Comparison of ENCODE assay signal across 9 mouse cellular contexts in genomic region chr4:139381452-139381845, GRCm38 (mm10). TPM values are rescaled to one million over a fixed set of nuclear protein-coding genes. Genes with fewer than 3 reads are reported as not detected.
DNase-seq lines count a peak whose midpoint lies in the region; ATAC-seq and TF ChIP-seq lines count a peak whose summit lies in the region.
"Had no signal": no experiment of that assay in that cellular context is flagged by ENCODE, and none has a peak within 500 bp of the region (broad histone marks: within the 10 kb centered on the region; RNA-seq: fewer than 3 reads in every experiment).

No protein-coding gene starts in this region.

- H3K4me2 ChIP-seq in lung, embryonic 14.5 days = peak overlapping the region; percentile 81
- peak overlapping the region; percentile 94 for H3K4me2 ChIP-seq in embryonic facial prominence, embryonic 14.5 days (ENCODE audit: low read depth, low read length)
- H3K4me2 ChIP-seq in limb, embryonic 12.5 days = peak overlapping the region; percentile 94
- peak overlapping the region; percentile 88 for H3K4me2 ChIP-seq in stomach, embryonic 14.5 days (replicated peaks; ENCODE audit: low read depth, low read length)

- H3K4me1 ChIP-seq in lung, embryonic 14.5 days (ENCODE audit: insufficient read depth) = peaks cover 14% of the 10 kb centered on the region
- H3K4me1 ChIP-seq in embryonic facial prominence, embryonic 14.5 days (ENCODE audit: control insufficient read depth, insufficient read depth, low read length) = peaks cover 12% of the 10 kb centered on the region; the same call in 1 of the 2 replicates
- peaks cover 15% of the 10 kb centered on the region for H3K4me1 ChIP-seq in limb, embryonic 12.5 days (replicated peaks)
- H3K4me1 ChIP-seq in stomach, embryonic 14.5 days (ENCODE audit: control insufficient read depth, insufficient read depth, low read length) = peaks cover 20% of the 10 kb centered on the region

- ATAC-seq in lung, embryonic 14.5 days (ENCODE audit: insufficient read depth) = no peak
- ATAC-seq in embryonic facial prominence, embryonic 14.5 days (ENCODE audit: low read depth) = no peak
- no peak for ATAC-seq in limb, embryonic 12.5 days (ENCODE audit: insufficient number of reproducible peaks, insufficient read depth, low FRiP score, low TSS enrichment, low read depth)
- ATAC-seq in stomach, embryonic 14.5 days (ENCODE audit: insufficient number of reproducible peaks, insufficient read depth, low FRiP score, low read depth) = no peak

- H3K36me3 ChIP-seq in lung, embryonic 14.5 days (ENCODE audit: insufficient read depth) = peaks cover 19% of the 10 kb centered on the region
- peaks cover 9% of the 10 kb centered on the region for H3K36me3 ChIP-seq in embryonic facial prominence, embryonic 14.5 days (ENCODE audit: control insufficient read depth, insufficient read depth, low read length)
- H3K36me3 ChIP-seq in limb, embryonic 12.5 days = peaks cover 22% of the 10 kb centered on the region
- H3K36me3 ChIP-seq in stomach, embryonic 14.5 days (ENCODE audit: control insufficient read depth, insufficient read depth, low read length) = peaks cover 5% of the 10 kb centered on the region

- DNase-seq in lung, embryonic 14.5 days = no peak
- no peak for DNase-seq in lung, postnatal 14 days
- no peak for DNase-seq in embryonic facial prominence, embryonic 14.5 days (ENCODE audit: low spot score)
- no peak for DNase-seq in layer of hippocampus, adult 9-11 months
- no peak for DNase-seq in urinary bladder, postnatal 4 days (ENCODE audit: low spot score in 2 of 2)
- DNase-seq in ovary, postnatal 36 days (ENCODE audit: low spot score) = no peak
- DNase-seq: adrenal gland, postnatal 10 days had no signal

- WGBS in lung, embryonic 14.5 days = 42% methylated on average over 4 of the region's 4 CpGs
- 46% methylated on average over 4 of the region's 4 CpGs for whole genome bisulfite sequencing in embryonic facial prominence, embryonic 14.5 days
- WGBS in limb, embryonic 12.5 days = 53% methylated on average over 4 of the region's 4 CpGs
- 38% methylated on average over 4 of the region's 4 CpGs for WGBS in stomach, embryonic 14.5 days

- H3K27ac ChIP-seq in lung, embryonic 14.5 days (ENCODE audit: low read depth) = no peak overlapping the region
- no peak overlapping the region for H3K27ac ChIP-seq in embryonic facial prominence, embryonic 14.5 days (replicated peaks; ENCODE audit: low read depth, low read length)
- no peak overlapping the region for H3K27ac ChIP-seq in limb, embryonic 12.5 days
- H3K27ac ChIP-seq in stomach, embryonic 14.5 days (ENCODE audit: low read length) = no peak overlapping the region

- no peak for TF ChIP-seq CTCF in lung, embryonic 14.5 days (IDR thresholded peaks at IDR 0.05; ENCODE audit: low read depth)

- no peaks in the 10 kb centered on the region for H3K9me3 ChIP-seq in lung, embryonic 14.5 days (ENCODE audit: low read depth, low read length)
- no peaks in the 10 kb centered on the region for H3K9me3 ChIP-seq in embryonic facial prominence, embryonic 14.5 days (ENCODE audit: control insufficient read depth, low read length)
- H3K9me3 ChIP-seq in limb, embryonic 12.5 days = no peaks in the 10 kb centered on the region
- no peaks in the 10 kb centered on the region for H3K9me3 ChIP-seq in stomach, embryonic 14.5 days (ENCODE audit: control insufficient read depth, low read depth, low read length)

- H3K4me3 ChIP-seq in lung, embryonic 14.5 days (ENCODE audit: low read depth, low read length) = peak overlapping the region; percentile 85
- H3K4me3 ChIP-seq in embryonic facial prominence, embryonic 14.5 days (ENCODE audit: low read depth, low read length) = peak overlapping the region; percentile 91
- H3K4me3 ChIP-seq in limb, embryonic 12.5 days (replicated peaks) = peak overlapping the region; percentile 75
- peak overlapping the region; percentile 87 for H3K4me3 ChIP-seq in stomach, embryonic 14.5 days (ENCODE audit: low read depth, low read length)

- H3K9ac ChIP-seq in lung, embryonic 14.5 days = peak overlapping the region; percentile 68
- peak overlapping the region; percentile 90 for H3K9ac ChIP-seq in embryonic facial prominence, embryonic 14.5 days (ENCODE audit: low read depth, low read length)
- peak overlapping the region; percentile 87 for H3K9ac ChIP-seq in limb, embryonic 12.5 days (replicated peaks)
- peak overlapping the region; percentile 83 for H3K9ac ChIP-seq in stomach, embryonic 14.5 days (replicated peaks; ENCODE audit: low read depth, low read length)

- no peaks in the 10 kb centered on the region for H3K27me3 ChIP-seq in lung, embryonic 14.5 days (ENCODE audit: insufficient read depth, low read length)
- no peaks in the 10 kb centered on the region for H3K27me3 ChIP-seq in embryonic facial prominence, embryonic 14.5 days (replicated peaks; ENCODE audit: control insufficient read depth, insufficient read depth, low read length)
- no peaks in the 10 kb centered on the region for H3K27me3 ChIP-seq in limb, embryonic 12.5 days
- no peaks in the 10 kb centered on the region for H3K27me3 ChIP-seq in stomach, embryonic 14.5 days (ENCODE audit: control insufficient read depth, insufficient read depth, low read length)

RNA-seq across cellular contexts. Expression of gene Ubr4, which starts 29.0 kb away (rescaled TPM):
- polyA plus RNA-seq in lung, embryonic 14.5 days (2014; fragmentation: Nextera tagmentation; extraction: Ambion mirVana) = 82.2 and 84.5 TPM in 2 replicates
- polyA plus RNA-seq in embryonic facial prominence, embryonic 14.5 days (2014; fragmentation: Nextera tagmentation; extraction: Ambion mirVana) = 72.4 and 77.5 TPM in 2 replicates
- polyA plus RNA-seq in limb, embryonic 12.5 days (2016; fragmentation: Nextera tagmentation; extraction: Ambion mirVana) = 68.6 and 70.6 TPM in 2 replicates
- 86.6 and 88.1 TPM in 2 replicates for polyA plus RNA-seq in stomach, embryonic 14.5 days (2014; fragmentation: Nextera tagmentation; extraction: Ambion mirVana)

RNA-seq across cellular contexts. Expression of gene Emc1, which starts 29.1 kb away (rescaled TPM):
- 28.7 and 31.0 TPM in 2 replicates for polyA plus RNA-seq in lung, embryonic 14.5 days (2014; fragmentation: Nextera tagmentation; extraction: Ambion mirVana)
- 14.1 and 15.3 TPM in 2 replicates for polyA plus RNA-seq in embryonic facial prominence, embryonic 14.5 days (2014; fragmentation: Nextera tagmentation; extraction: Ambion mirVana)
- polyA plus RNA-seq in limb, embryonic 12.5 days (2016; fragmentation: Nextera tagmentation; extraction: Ambion mirVana) = 29.4 and 30.5 TPM in 2 replicates
- polyA plus RNA-seq in stomach, embryonic 14.5 days (2014; fragmentation: Nextera tagmentation; extraction: Ambion mirVana) = 22.4 and 24.5 TPM in 2 replicates

RNA-seq across cellular contexts. Expression of gene Mrto4, which starts 29.1 kb away (rescaled TPM):
- polyA plus RNA-seq in lung, embryonic 14.5 days (2014; fragmentation: Nextera tagmentation; extraction: Ambion mirVana) = 118 and 136 TPM in 2 replicates
- polyA plus RNA-seq in embryonic facial prominence, embryonic 14.5 days (2014; fragmentation: Nextera tagmentation; extraction: Ambion mirVana) = 92.5 and 99.5 TPM in 2 replicates
- 132 and 139 TPM in 2 replicates for polyA plus RNA-seq in limb, embryonic 12.5 days (2016; fragmentation: Nextera tagmentation; extraction: Ambion mirVana)
- 94.0 and 96.9 TPM in 2 replicates for polyA plus RNA-seq in stomach, embryonic 14.5 days (2014; fragmentation: Nextera tagmentation; extraction: Ambion mirVana)
